Mouse (Mus musculus) hindbrain, embryonic 12.5 days (tissue): ENCODE measurements at regions not wholly inside any gene's neighbourhood (a gene's known extent, or its start where the extent isn't known, plus 50 kb on each side); places are given as distances from the start of the nearest gene placed in this dataset.
"Not testable (repeated sequence)": the region's sequence is repeated elsewhere in the genome, so short reads cannot be mapped to it uniquely, and the experiment has no call there.

Source experiments
- ATAC-seq: fragments of 200-750 bp; cut with Nextera tagmentation; 2 replicates; pipeline ENCODE4 v1.8.0; 2017; ENCODE audit warnings: moderate TSS enrichment; ENCODE audit not compliant: low FRiP score
- H3K27ac ChIP-seq: fragments of 300-500 bp; sonication (generic); 2 replicates; pipeline ENCODE4 v1.5.1; 2016; ENCODE audit warnings: mild to moderate bottlenecking
- H3K27me3 ChIP-seq: fragments of 300-500 bp; sonication (generic); 2 replicates; pipeline ENCODE4 v1.6.1; 2016; ENCODE audit warnings: mild to moderate bottlenecking
- H3K36me3 ChIP-seq: fragments of 300-500 bp; sonication (generic); 2 replicates; pipeline ENCODE4 v1.6.1; 2016; ENCODE audit warnings: mild to moderate bottlenecking
- H3K4me1 ChIP-seq: fragments of 300-500 bp; sonication (generic); 2 replicates; pipeline ENCODE4 v1.6.1; 2016
- H3K4me2 ChIP-seq: fragments of 300-500 bp; sonication (generic); replicated peaks from 2 replicates; pipeline ENCODE4 v1.6.1; 2016; ENCODE audit warnings: mild to moderate bottlenecking
- H3K4me3 ChIP-seq: fragments of 300-500 bp; sonication (generic); 2 replicates; pipeline ENCODE4 v1.5.1; 2016; ENCODE audit warnings: mild to moderate bottlenecking
- H3K9ac ChIP-seq: fragments of 300-500 bp; sonication (generic); 2 replicates; pipeline ENCODE4 v1.6.1; 2016; ENCODE audit warnings: mild to moderate bottlenecking, moderate library complexity
- H3K9me3 ChIP-seq: fragments of 300-500 bp; sonication (generic); replicated peaks from 2 replicates; pipeline ENCODE4 v1.6.1; 2016; ENCODE audit warnings: mild to moderate bottlenecking
- WGBS: fragments of 180-500 bp; shearing (Covaris S2); methylation state at CpG from one replicate; pipeline ENCODE4 v1.1.7; 2016; 5-methylcytosine and 5-hydroxymethylcytosine counted together

- H3K4me1 ChIP-seq, result no peaks in the 10 kb centered on the region
- H3K9ac ChIP-seq, result no peak overlapping the region
- H3K4me3 ChIP-seq, result no peak overlapping the region
- H3K27ac ChIP-seq, result no peak overlapping the region
- no peak overlapping the region for H3K4me2 ChIP-seq
- no peaks in the 10 kb centered on the region for H3K36me3 ChIP-seq
- no peaks in the 10 kb centered on the region for H3K27me3 ChIP-seq
- no peaks in the 10 kb centered on the region for H3K9me3 ChIP-seq
- ATAC-seq, result no peak
Measured at GRCm38 (mm10) chr1:194504207-194504606, 113.8 kb upstream of the Plxna2 start.

DNA sequence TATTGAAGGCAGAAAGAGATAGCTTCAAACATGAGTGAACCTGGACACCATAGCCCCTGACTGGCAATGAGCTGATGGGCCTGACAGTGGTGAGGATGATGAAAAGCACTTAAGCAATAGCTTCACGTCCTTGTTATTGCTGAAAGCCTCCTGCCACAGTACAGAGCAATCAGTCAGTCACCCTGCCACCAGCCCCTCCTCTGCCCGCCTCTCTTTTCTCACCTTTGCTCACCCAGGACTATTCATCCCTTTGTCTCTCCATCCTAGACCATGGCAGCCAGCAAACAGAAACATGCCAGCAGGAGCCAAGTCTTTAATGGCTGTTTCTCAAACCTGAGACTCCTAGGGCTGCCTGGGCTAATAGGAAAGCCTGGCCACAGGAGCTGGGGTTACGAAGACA lies 114.5 kb upstream of the Plxna2 start:
- Histone ChIP-seq H3K4me3 (no peak overlapping the region), H3K27me3 (no peaks in the 10 kb centered on the region), H3K9me3 (no peaks in the 10 kb centered on the region), H3K4me2 (no peak overlapping the region), H3K27ac (no peak overlapping the region), H3K4me1 (no peaks in the 10 kb centered on the region), H3K9ac (no peak overlapping the region), H3K36me3 (no peaks in the 10 kb centered on the region)
- no peak for ATAC-seq
- WGBS, result 31% methylated on average over 3 of the region's 3 CpGs

DNA sequence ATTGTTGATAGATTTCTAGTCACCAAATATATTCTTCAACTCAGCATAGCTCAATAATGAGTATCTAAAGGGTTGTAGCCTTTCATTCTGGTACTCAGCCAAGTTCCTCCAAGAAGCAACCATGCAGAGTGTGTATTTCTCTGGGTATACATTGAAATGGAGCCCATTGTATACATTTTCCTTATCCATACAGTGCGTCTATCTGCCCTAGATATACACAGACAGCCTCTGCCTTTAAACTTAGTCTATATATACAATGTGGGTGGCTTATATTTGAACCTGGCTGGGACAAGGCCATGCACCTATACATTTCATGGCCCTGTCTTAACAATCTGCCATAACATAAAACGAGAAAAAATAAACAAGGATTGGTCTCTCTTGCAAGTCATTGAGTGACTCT lies 121.6 kb upstream of the Plxna2 start:
- no peaks in the 10 kb centered on the region for H3K27me3 ChIP-seq
- H3K4me1 ChIP-seq, result no peaks in the 10 kb centered on the region
- WGBS, result 87% methylated on average over 2 of the region's 2 CpGs
- no peaks in the 10 kb centered on the region for H3K36me3 ChIP-seq
- H3K27ac ChIP-seq, result no peak overlapping the region
- H3K4me3 ChIP-seq, result no peak overlapping the region
- H3K9ac ChIP-seq, result no peak overlapping the region
- H3K4me2 ChIP-seq, result no peak overlapping the region
- ATAC-seq, result no peak
- no peaks in the 10 kb centered on the region for H3K9me3 ChIP-seq

DNA sequence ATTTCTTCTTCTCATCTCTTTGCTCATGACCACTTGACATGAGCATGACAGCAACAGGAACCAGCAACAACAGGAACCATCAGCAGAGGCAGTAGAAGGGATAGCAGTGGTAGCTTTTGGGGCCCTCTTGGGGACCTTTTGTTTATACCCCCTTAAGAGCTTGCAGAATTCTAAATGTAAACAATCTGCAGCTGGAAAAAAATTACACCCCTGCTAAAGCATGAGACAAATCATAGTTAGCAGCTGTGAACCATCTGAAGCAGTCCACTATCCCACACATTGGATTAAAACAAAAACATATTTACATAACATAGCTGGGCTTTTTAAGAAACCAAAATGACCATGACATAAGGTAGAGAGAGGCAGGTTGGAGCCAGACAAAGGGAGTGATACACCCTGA lies 126.9 kb upstream of the Plxna2 start:
- Histone ChIP-seq H3K4me3 (no peak overlapping the region), H3K36me3 (no peaks in the 10 kb centered on the region), H3K27me3 (no peaks in the 10 kb centered on the region), H3K9ac (no peak overlapping the region), H3K9me3 (no peaks in the 10 kb centered on the region), H3K4me1 (no peaks in the 10 kb centered on the region), H3K27ac (no peak overlapping the region), H3K4me2 (no peak overlapping the region)
- no peak for ATAC-seq

GRCm38 (mm10) chr1:194488126-194488525 lies 129.9 kb upstream of the Plxna2 start:
- Histone ChIP-seq H3K27me3 (no peaks in the 10 kb centered on the region), H3K4me3 (no peak overlapping the region), H3K36me3 (no peaks in the 10 kb centered on the region), H3K4me2 (no peak overlapping the region), H3K9ac (no peak overlapping the region), H3K9me3 (no peaks in the 10 kb centered on the region), H3K27ac (no peak overlapping the region), H3K4me1 (no peaks in the 10 kb centered on the region)
- ATAC-seq, result no peak

DNA sequence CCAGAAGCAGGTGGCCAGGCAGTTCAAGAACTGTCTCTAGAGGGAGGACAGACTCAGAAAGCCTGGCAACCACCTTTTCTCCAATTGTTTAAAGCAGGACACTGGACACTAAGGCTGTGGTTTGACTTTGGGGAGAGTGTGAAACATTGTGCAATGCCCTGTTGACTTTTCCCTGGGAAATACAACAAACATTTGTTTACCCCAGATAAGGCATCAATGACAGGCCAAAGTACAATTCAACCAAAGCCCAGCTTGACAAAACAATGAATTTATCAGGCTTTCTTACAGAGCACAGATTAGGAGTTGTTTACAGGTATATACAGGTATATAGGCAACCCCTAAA lies 135.3 kb upstream of the Plxna2 start:
- no peaks in the 10 kb centered on the region for H3K9me3 ChIP-seq
- H3K4me2 ChIP-seq, result no peak overlapping the region
- H3K27ac ChIP-seq, result no peak overlapping the region
- no peak overlapping the region for H3K4me3 ChIP-seq
- H3K27me3 ChIP-seq, result no peaks in the 10 kb centered on the region
- no peaks in the 10 kb centered on the region for H3K4me1 ChIP-seq
- no peak overlapping the region for H3K9ac ChIP-seq
- ATAC-seq, result no peak
- H3K36me3 ChIP-seq, result no peaks in the 10 kb centered on the region

DNA sequence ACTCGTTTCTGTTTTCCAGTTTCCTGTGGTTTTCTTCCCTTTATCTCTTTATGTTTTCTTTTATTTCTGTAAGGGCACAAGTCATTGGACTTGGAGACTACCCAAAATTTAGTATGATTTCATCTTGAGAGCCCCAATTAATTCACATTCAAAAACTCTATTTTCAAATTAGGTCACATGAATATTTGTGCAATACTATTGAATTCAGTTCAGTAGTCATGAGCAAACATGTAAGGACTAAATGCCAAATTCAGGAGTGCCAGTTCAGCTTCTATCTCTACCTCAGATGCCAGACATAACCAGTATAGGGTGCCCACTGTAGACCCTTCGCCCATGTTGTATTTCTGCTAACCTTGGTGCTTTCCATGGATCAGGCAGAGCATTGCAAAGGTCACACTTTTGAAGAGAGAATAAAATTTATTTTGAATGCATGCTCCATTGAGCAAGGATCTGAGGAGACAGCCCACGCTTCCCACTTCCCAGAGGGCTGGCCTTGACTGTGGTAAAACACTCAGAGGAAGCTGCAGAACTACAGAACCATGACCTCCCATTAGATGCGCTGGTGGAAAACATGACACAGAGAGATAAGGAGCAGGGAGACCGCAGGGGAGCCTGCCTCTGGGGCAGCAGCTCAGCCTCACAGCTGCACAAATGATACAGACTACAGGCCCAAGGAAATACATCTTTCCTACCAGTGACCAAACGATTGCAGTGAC lies 135.9 kb upstream of the Plxna2 start:
- Histone ChIP-seq H3K27me3 (no peaks in the 10 kb centered on the region), H3K4me1 (no peaks in the 10 kb centered on the region), H3K4me3 (no peak overlapping the region), H3K4me2 (no peak overlapping the region), H3K9ac (no peak overlapping the region), H3K27ac (no peak overlapping the region), H3K9me3 (no peaks in the 10 kb centered on the region), H3K36me3 (no peaks in the 10 kb centered on the region)
- WGBS, result 69% methylated on average over 6 of the region's 6 CpGs
- ATAC-seq, result no peak

GRCm38 (mm10) chr1:194471281-194471680 lies 146.7 kb upstream of the Plxna2 start:
- not testable (repeated sequence) for H3K9me3 ChIP-seq, H3K4me3 ChIP-seq, H3K27ac ChIP-seq, H3K36me3 ChIP-seq, ATAC-seq, H3K27me3 ChIP-seq, H3K9ac ChIP-seq, H3K4me2 ChIP-seq, H3K4me1 ChIP-seq
- 91% methylated on average over 2 of the region's 2 CpGs for WGBS

GRCm38 (mm10) chr1:194452480-194452879 lies 165.5 kb upstream of the Plxna2 start:
- WGBS, result 94% methylated on average over 1 of the region's 1 CpGs
- no peak for ATAC-seq

DNA sequence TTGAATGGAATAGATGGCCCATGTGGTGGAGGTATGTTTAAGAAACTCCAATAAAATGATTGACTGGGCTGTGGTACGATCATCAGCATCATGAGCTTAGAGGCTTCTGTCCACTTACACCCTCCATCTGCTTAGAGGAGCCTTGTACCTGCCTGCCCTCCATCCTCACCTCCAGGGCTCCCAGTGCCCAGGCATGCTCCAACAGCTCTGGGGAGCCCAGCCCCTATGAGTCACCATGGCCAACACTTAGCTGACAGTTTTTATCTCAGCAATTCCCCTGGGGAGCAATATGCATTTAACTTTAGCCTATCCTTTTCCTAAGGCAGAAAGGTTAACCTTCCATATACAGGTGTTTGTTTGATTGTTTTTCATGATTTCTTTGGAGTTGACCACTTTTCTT lies 174.3 kb upstream of the Plxna2 start:
- 94% methylated on average over 1 of the region's 1 CpGs for WGBS
- Histone ChIP-seq H3K4me1 (no peaks in the 10 kb centered on the region), H3K27me3 (no peaks in the 10 kb centered on the region), H3K9me3 (no peaks in the 10 kb centered on the region), H3K4me2 (no peak overlapping the region), H3K36me3 (no peaks in the 10 kb centered on the region), H3K27ac (no peak overlapping the region), H3K9ac (no peak overlapping the region), H3K4me3 (no peak overlapping the region)
- no peak for ATAC-seq

More at GRCm38 (mm10) chr1:194452480-194452879, 165.5 kb upstream of the Plxna2 start:
- no peaks in the 10 kb centered on the region for H3K27me3 ChIP-seq
- no peak overlapping the region for H3K4me3 ChIP-seq
- no peak overlapping the region for H3K4me2 ChIP-seq
- no peaks in the 10 kb centered on the region for H3K9me3 ChIP-seq
- no peak overlapping the region for H3K27ac ChIP-seq
- no peaks in the 10 kb centered on the region for H3K36me3 ChIP-seq
- no peak overlapping the region for H3K9ac ChIP-seq
- no peaks in the 10 kb centered on the region for H3K4me1 ChIP-seq

GRCm38 (mm10) chr1:194437301-194437700 lies 180.7 kb upstream of the Plxna2 start:
- H3K36me3 ChIP-seq, result no peaks in the 10 kb centered on the region
- no peaks in the 10 kb centered on the region; the same call in 1 of the 2 replicates for H3K4me1 ChIP-seq
- H3K9ac ChIP-seq, result no peak overlapping the region
- no peaks in the 10 kb centered on the region for H3K27me3 ChIP-seq
- no peak overlapping the region for H3K4me2 ChIP-seq
- H3K9me3 ChIP-seq, result no peaks in the 10 kb centered on the region
- no peak overlapping the region for H3K27ac ChIP-seq
- H3K4me3 ChIP-seq, result no peak overlapping the region
- no peak for ATAC-seq
- WGBS, result 85% methylated on average over 5 of the region's 5 CpGs

- Histone ChIP-seq H3K27ac (no peak overlapping the region), H3K27me3 (no peaks in the 10 kb centered on the region), H3K4me1 (no peaks in the 10 kb centered on the region; the same call in 1 of the 2 replicates), H3K4me2 (no peak overlapping the region), H3K9me3 (no peaks in the 10 kb centered on the region), H3K9ac (no peak overlapping the region), H3K4me3 (no peak overlapping the region), H3K36me3 (no peaks in the 10 kb centered on the region)
- WGBS, result 75% methylated on average over 3 of the region's 3 CpGs
- ATAC-seq, result no peak
Measured at GRCm38 (mm10) chr1:194435060-194435459, 183.0 kb upstream of the Plxna2 start.

- no peak for ATAC-seq
- Histone ChIP-seq H3K4me3 (no peak overlapping the region), H3K4me2 (no peak overlapping the region), H3K4me1 (no peaks in the 10 kb centered on the region), H3K27ac (no peak overlapping the region), H3K9me3 (no peaks in the 10 kb centered on the region), H3K9ac (no peak overlapping the region), H3K27me3 (no peaks in the 10 kb centered on the region), H3K36me3 (no peaks in the 10 kb centered on the region)
- WGBS, result 92% methylated on average over 3 of the region's 3 CpGs
Measured at GRCm38 (mm10) chr1:194428586-194428985, 189.4 kb upstream of the Plxna2 start.
